Comparison of ENCODE assay signal across 8 mouse cellular contexts in the genomic region with DNA sequence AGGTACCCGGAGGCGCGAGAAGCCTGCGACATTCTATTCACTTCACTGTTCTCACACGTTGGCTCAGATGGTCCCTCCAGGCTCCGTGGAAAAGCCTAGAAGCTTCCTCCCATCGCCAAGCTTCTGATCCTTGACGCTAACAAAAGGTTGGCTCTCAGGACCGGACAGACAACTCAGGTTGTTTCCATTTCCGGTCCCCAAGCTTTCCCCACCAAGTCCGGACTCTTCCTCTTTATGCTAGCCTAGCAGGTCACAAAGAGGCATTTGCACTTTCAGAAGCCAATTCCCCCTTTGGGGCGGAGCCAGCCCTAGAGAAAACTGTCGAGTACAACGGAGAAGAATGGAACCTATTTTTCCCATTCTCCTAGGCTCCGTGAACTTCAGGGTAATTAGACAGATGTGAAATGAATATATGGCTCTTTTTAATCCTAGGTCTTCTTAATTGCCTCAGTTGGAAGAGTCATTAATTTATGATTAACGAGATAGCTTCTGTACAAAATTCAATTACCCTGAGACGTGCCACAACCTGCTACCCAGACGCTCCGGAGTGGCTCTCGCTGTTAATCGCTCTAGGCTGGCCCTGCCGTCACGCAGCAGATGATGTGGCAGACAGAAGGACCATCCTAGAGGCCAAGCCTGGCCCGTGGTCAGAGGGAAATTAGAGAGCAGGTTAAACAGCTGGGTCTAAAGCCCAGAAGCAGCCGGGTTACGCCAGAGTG.
DNase-seq lines count a peak whose midpoint lies in the region; ATAC-seq and TF ChIP-seq lines count a peak whose summit lies in the region.

No protein-coding gene starts in this region.

- peak; percentile 75 for ATAC-seq in granulocyte monocyte progenitor cell, adult 5-6 weeks (replicated peaks; ENCODE audit: poor library complexity, severe bottlenecking)
- peak; percentile 78 for ATAC-seq in hindbrain, postnatal 0 days
- no peak for ATAC-seq in liver, postnatal 0 days

- WGBS in hindbrain, postnatal 0 days = 27% methylated on average over 26 of the region's 26 CpGs
- WGBS in liver, postnatal 0 days (ENCODE audit: insufficient replicate concordance) = 38% methylated on average over 26 of the region's 26 CpGs

- peak overlapping the region; percentile 8; the same call in 1 of the 2 replicates for H3K9ac ChIP-seq in ES-Bruce4 (ENCODE audit: low read depth, poor library complexity, severe bottlenecking)
- H3K9ac ChIP-seq in hindbrain, postnatal 0 days (replicated peaks; ENCODE audit: low read length) = no peak overlapping the region
- no peak overlapping the region for H3K9ac ChIP-seq in liver, postnatal 0 days (replicated peaks)

- intact Hi-C loops in left cerebral cortex, postnatal 36 days (cut with DNase I) = no loop called here

- TF ChIP-seq POLR2A in ES-Bruce4 (IDR thresholded peaks at IDR 0.05; ENCODE audit: insufficient read depth, low read length) = no peak

- peak; percentile 74 to 83 for DNase-seq in cerebellum, postnatal 10 days
- DNase-seq in hindbrain, postnatal 0 days (ENCODE audit: low spot score) = peak; percentile 63
- DNase-seq in liver, postnatal 0 days = peak; percentile 32
- DNase-seq in splenic B cell, adult 2 months (ENCODE audit: low read depth, low spot score) = peak; percentile 29
- DNase-seq in left cerebral cortex, postnatal 36 days (ENCODE audit: low spot score in 2 of 2) = no peak
- no peak for DNase-seq in urinary bladder, postnatal 4 days (ENCODE audit: low spot score in 2 of 2)

- TF ChIP-seq EP300 in ES-Bruce4 (IDR thresholded peaks at IDR 0.05; ENCODE audit: insufficient read depth, low read depth, low read length) = 0 out of 2 replicates have a peak, but pooled peaks have one; percentile 31
- no peak for TF ChIP-seq EP300 in liver, postnatal 0 days (IDR thresholded peaks at IDR 0.05; ENCODE audit: low read depth)

- H3K36me3 ChIP-seq in ES-Bruce4 (ENCODE audit: control insufficient read depth, insufficient read depth, low read length, poor library complexity, severe bottlenecking) = no peaks in the 10 kb centered on the region
- H3K36me3 ChIP-seq in hindbrain, postnatal 0 days (ENCODE audit: insufficient read depth, low read length) = no peaks in the 10 kb centered on the region
- no peaks in the 10 kb centered on the region for H3K36me3 ChIP-seq in liver, postnatal 0 days (replicated peaks; ENCODE audit: insufficient read depth, low read length)
- no peaks in the 10 kb centered on the region for H3K36me3 ChIP-seq in splenic B cell, adult 2 months (ENCODE audit: control insufficient read depth, insufficient read depth, low read length, poor library complexity, severe bottlenecking)

- TF ChIP-seq CTCF in ES-Bruce4 (IDR thresholded peaks at IDR 0.05; ENCODE audit: low read depth, low read length) = no peak
- TF ChIP-seq CTCF in hindbrain, postnatal 0 days (IDR thresholded peaks at IDR 0.05; ENCODE audit: low read depth) = no peak
- no peak for TF ChIP-seq CTCF in liver, postnatal 0 days (IDR thresholded peaks at IDR 0.05; ENCODE audit: low read depth)

- H3K27me3 ChIP-seq in ES-Bruce4 (ENCODE audit: control insufficient read depth, insufficient read depth, low read length, poor library complexity, severe bottlenecking) = no peaks in the 10 kb centered on the region
- H3K27me3 ChIP-seq in hindbrain, postnatal 0 days (ENCODE audit: insufficient read depth, low read length) = no peaks in the 10 kb centered on the region
- H3K27me3 ChIP-seq in liver, postnatal 0 days (ENCODE audit: insufficient read depth, low read length) = no peaks in the 10 kb centered on the region
- no peaks in the 10 kb centered on the region for H3K27me3 ChIP-seq in splenic B cell, adult 2 months (ENCODE audit: control insufficient read depth, insufficient read depth, low read length, poor library complexity, severe bottlenecking)

- H3K4me3 ChIP-seq in ES-Bruce4 (ENCODE audit: low read depth, low read length) = peak overlapping the region; percentile 43
- no peak overlapping the region for H3K4me3 ChIP-seq in hindbrain, postnatal 0 days (ENCODE audit: low read length)
- H3K4me3 ChIP-seq in liver, postnatal 0 days (ENCODE audit: low read depth, low read length) = no peak overlapping the region

- no peak overlapping the region for H3K27ac ChIP-seq in ES-Bruce4 (ENCODE audit: insufficient read depth, low read length)
- peak overlapping the region; percentile 32; the same call in 1 of the 2 replicates for H3K27ac ChIP-seq in hindbrain, postnatal 0 days
- H3K27ac ChIP-seq in liver, postnatal 0 days (ENCODE audit: low read depth) = peak overlapping the region; percentile 51; the same call in 1 of the 2 replicates

- peaks cover 6% of the 10 kb centered on the region for H3K4me1 ChIP-seq in ES-Bruce4 (ENCODE audit: control insufficient read depth, insufficient read depth, low read length)
- H3K4me1 ChIP-seq in hindbrain, postnatal 0 days (ENCODE audit: insufficient read depth, low read length) = 0 out of 2 replicates have a peak, but pooled peaks cover 3% of the 10 kb centered on the region
- peaks cover 16% of the 10 kb centered on the region for H3K4me1 ChIP-seq in liver, postnatal 0 days (ENCODE audit: insufficient read depth)

- H3K9me3 ChIP-seq in ES-Bruce4 (replicated peaks; ENCODE audit: control insufficient read depth, insufficient read depth, low read length, poor library complexity, severe bottlenecking) = no peaks in the 10 kb centered on the region
- H3K9me3 ChIP-seq in hindbrain, postnatal 0 days (ENCODE audit: low read length) = no peaks in the 10 kb centered on the region
- H3K9me3 ChIP-seq in liver, postnatal 0 days (ENCODE audit: low read length) = no peaks in the 10 kb centered on the region

- H3K4me2 ChIP-seq in hindbrain, postnatal 0 days (ENCODE audit: low read depth, low read length) = peak overlapping the region; percentile 8; the same call in 1 of the 2 replicates
- H3K4me2 ChIP-seq in liver, postnatal 0 days (ENCODE audit: low read depth, low read length) = peak overlapping the region; percentile 51; the same call in 1 of the 2 replicates

Comparison
In these comparisons a context has a peak if more than half of its experiments do, and no peak if none do; other contexts are left out.
1. DNase-seq: peak in cerebellum, postnatal 10 days (2 of 2), hindbrain, postnatal 0 days (single experiment), liver, postnatal 0 days (single experiment) and splenic B cell, adult 2 months (single experiment); none in left cerebral cortex, postnatal 36 days (0 of 2) and urinary bladder, postnatal 4 days (0 of 2).